Mouse (Mus musculus) lung, postnatal 0 days (tissue): ENCODE results near the gene Gm5741. TPM values are rescaled to one million over a fixed set of nuclear protein-coding genes. Genes with fewer than 3 reads are reported as not detected.

ENCODE experiments used
- ATAC-seq: fragments of 200-750 bp; cut with Nextera tagmentation; 2 replicates; pipeline ENCODE4 v1.8.0; 2017; ENCODE audit warnings: moderate library complexity
- DNase-seq: peaks from one replicate; pipeline ENCODE4 v3.0.0-alpha.2; 2016; ENCODE audit warnings: low spot score
- H3K27ac ChIP-seq: fragments of 300-500 bp; sonication (generic); 2 replicates; pipeline ENCODE4 v1.5.1; 2014; ENCODE audit warnings: antibody characterized with exemption, mild to moderate bottlenecking, low read length, mixed read lengths
- H3K27me3 ChIP-seq: fragments of 300-500 bp; sonication (generic); replicated peaks from 2 replicates; pipeline ENCODE4 v1.6.1; 2014; ENCODE audit warnings: low read length, mixed read lengths; ENCODE audit not compliant: insufficient read depth
- H3K36me3 ChIP-seq: fragments of 300-500 bp; sonication (generic); 2 replicates; pipeline ENCODE4 v1.6.1; 2014; ENCODE audit warnings: low read length, mixed read lengths; ENCODE audit not compliant: insufficient read depth
- H3K4me1 ChIP-seq: fragments of 300-500 bp; sonication (generic); 2 replicates; pipeline ENCODE4 v1.6.1; 2014; ENCODE audit warnings: antibody characterized with exemption, low read depth, low read length, mixed read lengths; ENCODE audit not compliant: insufficient read depth
- H3K4me2 ChIP-seq: fragments of 300-500 bp; sonication (generic); replicated peaks from 2 replicates; pipeline ENCODE4 v1.6.1; 2014; ENCODE audit warnings: low read depth, mild to moderate bottlenecking, low read length, moderate library complexity, mixed read lengths
- H3K4me3 ChIP-seq: fragments of 300-500 bp; sonication (generic); 2 replicates; pipeline ENCODE4 v1.5.1; 2014; ENCODE audit warnings: low read depth, low read length
- H3K9ac ChIP-seq: fragments of 300-500 bp; sonication (generic); replicated peaks from 2 replicates; pipeline ENCODE4 v1.6.1; 2014; ENCODE audit warnings: low read depth, mild to moderate bottlenecking
- H3K9me3 ChIP-seq: fragments of 300-500 bp; sonication (generic); 2 replicates; pipeline ENCODE4 v1.6.1; 2016; ENCODE audit warnings: low read length, mixed read lengths
- CTCF ChIP-seq: IDR thresholded peaks from 2 replicates; pipeline ENCODE4 v1.5.1; 2016; ENCODE audit warnings: antibody characterized with exemption, mild to moderate bottlenecking
- EP300 ChIP-seq: IDR thresholded peaks from 2 replicates; pipeline ENCODE4 v1.6.1; 2016; ENCODE audit warnings: antibody characterized with exemption, mild to moderate bottlenecking, control low read depth
- WGBS: fragments of 180-500 bp; shearing (Covaris S2); extraction: QIAGEN DNeasy Blood & Tissue Kit; methylation state at CpG from one replicate; pipeline ENCODE4 v1.1.7; 2014; 5-methylcytosine and 5-hydroxymethylcytosine counted together
- polyA plus RNA-seq: library from polyadenylated mRNA; unstranded; fragments of >200 nt; fragmentation: Nextera tagmentation; extraction: Ambion mirVana; gene quantifications from 2 replicates; pipeline ENCODE4 v1.2.1, GENCODE M21; 2015

Gm5741 gene
- polyA plus RNA-seq, 1 experiment from 2014 or later, result not detected

DNA sequence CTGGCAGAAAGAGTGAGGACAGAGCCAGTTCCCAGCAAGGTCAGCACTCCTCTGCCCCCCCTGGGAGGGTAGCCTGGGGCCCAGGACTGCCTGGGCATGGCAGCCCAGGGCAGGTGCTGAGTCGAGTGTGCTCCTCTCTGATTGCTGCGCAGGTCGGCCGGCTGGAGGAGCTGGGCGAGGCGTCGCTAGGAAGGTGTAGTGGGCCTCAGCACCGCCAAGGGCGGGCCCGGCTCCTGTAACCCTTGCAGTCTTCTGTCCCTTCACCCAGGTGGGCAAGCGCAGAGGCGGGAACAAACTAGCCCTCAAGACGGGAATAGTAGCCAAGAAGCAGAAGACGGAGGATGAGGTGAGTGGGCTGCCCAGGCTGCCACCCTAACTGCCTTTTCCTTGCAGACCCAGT is 38.5 kb downstream of the Gm5741 start:
- Histone ChIP-seq H3K36me3 (peaks cover 10% of the 10 kb centered on the region), H3K27ac (no peak overlapping the region), H3K4me1 (peaks cover 19% of the 10 kb centered on the region), H3K4me2 (no peak overlapping the region), H3K4me3 (no peak overlapping the region), H3K27me3 (no peaks in the 10 kb centered on the region), H3K9me3 (no peaks in the 10 kb centered on the region), H3K9ac (no peak overlapping the region)
- DNase-seq (no peak), ATAC-seq (no peak)
- TF ChIP-seq CTCF (no peak), EP300 (no peak)
- WGBS, result 75% methylated on average over 14 of the region's 14 CpGs

GRCm38 (mm10) chr8:85027922-85028321 is 39.9 kb downstream of the Gm5741 start:
- Histone ChIP-seq H3K27me3 (no peaks in the 10 kb centered on the region), H3K9me3 (no peaks in the 10 kb centered on the region), H3K4me2 (peak overlapping the region; percentile 88), H3K4me3 (peak overlapping the region; percentile 88), H3K27ac (no peak overlapping the region), H3K36me3 (peaks cover 10% of the 10 kb centered on the region), H3K9ac (peak overlapping the region; percentile 95; the same call in 1 of the 2 replicates), H3K4me1 (peaks cover 23% of the 10 kb centered on the region)
- WGBS, result 11% methylated on average over 2 of the region's 2 CpGs
- ATAC-seq (no peak), DNase-seq (peak; percentile 28)
- TF ChIP-seq EP300, result no peak
- TF ChIP-seq CTCF, result peak; percentile 18; the same call in 1 of the 2 replicates

GRCm38 (mm10) chr8:85027516-85027855 is 40.3 kb downstream of the Gm5741 start:
- no peaks in the 10 kb centered on the region for H3K9me3 ChIP-seq
- TF ChIP-seq EP300 (no peak), CTCF (no peak)
- peak overlapping the region; percentile 88 for H3K4me2 ChIP-seq
- ATAC-seq (no peak), DNase-seq (no peak)
- H3K9ac ChIP-seq, result peak overlapping the region; percentile 95
- WGBS, result 0% methylated on average over 13 of the region's 13 CpGs
- peak overlapping the region; percentile 81 for H3K27ac ChIP-seq
- no peaks in the 10 kb centered on the region for H3K27me3 ChIP-seq
- peaks cover 10% of the 10 kb centered on the region for H3K36me3 ChIP-seq
- peaks cover 23% of the 10 kb centered on the region for H3K4me1 ChIP-seq
- peak overlapping the region; percentile 88 for H3K4me3 ChIP-seq

- H3K4me3 ChIP-seq, result peak within 1 kb of the TSS; percentile 88
- ATAC-seq (peak; percentile 89), DNase-seq (peak; percentile 99)
- WGBS, result 1% methylated on average over 38 of the region's 75 CpGs
- H3K27me3 ChIP-seq, result no peaks in the 10 kb centered on the region
- H3K27ac ChIP-seq, result peak within 1 kb of the TSS; percentile 81
- H3K4me1 ChIP-seq, result peaks cover 23% of the 10 kb centered on the region
- H3K9ac ChIP-seq, result peak within 1 kb of the TSS; percentile 95
- H3K9me3 ChIP-seq, result no peaks in the 10 kb centered on the region
- peaks cover 15% of the 10 kb centered on the region for H3K36me3 ChIP-seq
- H3K4me2 ChIP-seq, result peak within 1 kb of the TSS; percentile 88
- TF ChIP-seq CTCF, result no peak; the same call in 1 of the 2 replicates
- no peak for TF ChIP-seq EP300
Measured at GRCm38 (mm10) chr8:85026670-85027515, 40.9 kb downstream of the Gm5741 start, which contains the start of gene Trir. Gene Trir, plus strand, starts transcription at chr8:85026823.

GRCm38 (mm10) chr8:85025098-85025932 is 42.5 kb downstream of the Gm5741 start, which contains the start of gene Asna1:
Gene Asna1, minus strand, starts transcription at chr8:85025281.
- TF ChIP-seq EP300 (peak; percentile 74), CTCF (no peak)
- Histone ChIP-seq H3K27ac (peak within 1 kb of the TSS; percentile 74), H3K27me3 (no peaks in the 10 kb centered on the region), H3K4me3 (peak within 1 kb of the TSS; percentile 83), H3K4me2 (peak within 1 kb of the TSS; percentile 88), H3K9me3 (no peaks in the 10 kb centered on the region), H3K9ac (peak within 1 kb of the TSS; percentile 58), H3K4me1 (peaks cover 23% of the 10 kb centered on the region), H3K36me3 (peaks cover 15% of the 10 kb centered on the region)
- 4% methylated on average over 30 of the region's 30 CpGs for WGBS
- ATAC-seq (peak; percentile 92), DNase-seq (peak; percentile 99)

- no peak overlapping the region for H3K9ac ChIP-seq
- H3K4me2 ChIP-seq, result no peak overlapping the region
- H3K27me3 ChIP-seq, result no peaks in the 10 kb centered on the region
- H3K36me3 ChIP-seq, result peaks cover 8% of the 10 kb centered on the region; the same call in 1 of the 2 replicates
- TF ChIP-seq CTCF (no peak), EP300 (no peak)
- H3K9me3 ChIP-seq, result no peaks in the 10 kb centered on the region
- WGBS, result 97% methylated on average over 3 of the region's 3 CpGs
- H3K4me3 ChIP-seq, result no peak overlapping the region
- no peak overlapping the region for H3K27ac ChIP-seq
- peaks cover 22% of the 10 kb centered on the region for H3K4me1 ChIP-seq
- DNase-seq (no peak), ATAC-seq (no peak)
Measured at GRCm38 (mm10) chr8:85023846-85024245, 43.9 kb downstream of the Gm5741 start.
